Mouse (Mus musculus) cerebellum, adult (tissue): ENCODE measurements around the gene Atad1.
"Not testable (repeated sequence)": the region's sequence is repeated elsewhere in the genome, so short reads cannot be mapped to it uniquely, and the experiment has no call there.

Experiments
- ATAC-seq: cut with Nextera tagmentation; 2 replicates; pipeline ENCODE4 v1.9.2; 2017; ENCODE audit warnings: mild to moderate bottlenecking, moderate library complexity, mixed read lengths; ENCODE audit not compliant: insufficient number of reproducible peaks, low FRiP score, low TSS enrichment

Atad1 gene

DNA sequence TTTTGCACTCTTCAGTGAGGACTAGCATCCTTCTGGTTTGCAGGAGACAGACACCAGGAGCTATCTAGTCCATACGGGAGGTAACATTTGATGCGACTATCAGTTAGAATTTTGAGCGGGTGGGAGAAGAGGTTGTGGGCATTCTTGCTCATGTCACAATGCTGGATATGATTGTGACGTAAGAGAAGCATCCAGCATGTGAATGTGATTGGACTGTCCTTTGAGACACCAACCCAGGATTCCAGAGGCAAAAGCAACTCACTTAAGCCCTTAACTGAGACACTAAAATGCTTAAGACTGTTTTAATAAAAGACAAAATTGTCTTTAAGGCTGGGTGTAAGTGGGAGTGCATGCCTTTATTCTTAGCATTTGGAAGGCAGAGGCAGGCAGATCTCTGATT lies at the start of gene Atad1:
Gene Atad1, minus strand, starts transcription at position 101 of the 400 bp plus-strand sequence.
- ATAC-seq, result no peak

- not testable (repeated sequence) for ATAC-seq
Measured at GRCm38 (mm10) chr19:32788016-32788415, 48.4 kb upstream of the Atad1 start.

DNA sequence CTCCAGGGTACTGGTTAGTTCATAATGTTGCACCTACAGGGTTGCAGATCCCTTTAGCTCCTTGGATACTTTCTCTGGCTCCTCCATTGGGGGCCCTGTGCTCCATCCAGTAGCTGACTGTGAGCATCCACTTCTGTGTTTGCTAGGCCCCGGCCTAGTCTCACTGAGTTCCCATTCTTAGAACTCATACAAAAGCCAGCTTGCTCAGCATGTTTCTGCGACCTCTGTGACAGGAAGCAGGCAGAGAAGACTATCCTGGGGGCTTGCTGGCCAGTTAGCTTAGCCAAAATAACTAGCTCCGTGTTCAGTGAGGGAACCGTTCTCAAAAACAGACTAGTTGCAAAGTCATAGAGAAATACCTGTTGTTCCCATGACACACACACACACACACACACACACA lies 47.8 kb upstream of the Atad1 start:
- not testable (repeated sequence) for ATAC-seq

DNA sequence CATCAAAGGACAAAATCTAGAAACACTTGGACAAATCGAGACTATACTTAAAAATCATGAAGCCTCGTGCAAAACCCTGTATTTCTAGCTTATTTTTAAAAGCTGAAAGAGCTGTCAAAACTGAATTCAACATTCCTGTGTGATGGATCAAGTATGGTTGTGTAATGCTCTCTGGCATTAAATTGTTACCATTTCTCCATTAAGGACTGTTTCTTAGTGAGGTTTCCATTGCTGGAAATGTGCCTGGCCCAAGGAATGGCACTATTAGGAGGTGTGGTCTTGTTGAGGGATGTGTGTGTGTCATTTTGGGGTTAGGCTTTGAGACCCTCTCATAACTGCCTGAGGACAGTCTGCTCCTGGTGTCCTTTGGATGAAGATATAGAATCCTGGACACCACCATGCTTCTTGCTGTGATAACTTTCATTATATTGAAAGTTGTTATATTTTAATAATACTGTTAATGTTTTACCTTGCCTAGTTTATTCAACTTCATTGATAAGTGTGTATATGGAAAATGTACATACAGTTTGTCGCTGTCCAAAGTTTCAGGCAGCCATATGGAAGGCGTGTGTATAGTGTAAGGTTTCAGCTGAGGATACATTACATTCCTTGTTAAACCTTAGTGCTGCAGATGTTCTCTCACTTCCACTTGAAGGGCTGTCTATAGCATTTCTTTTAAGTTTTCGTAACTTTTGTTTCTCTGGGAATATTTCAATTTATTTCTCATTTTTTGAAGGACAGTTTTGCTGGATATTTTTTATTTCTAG lies 41.9 kb upstream of the Atad1 start:
- ATAC-seq, result no peak

- ATAC-seq, result no peak
Measured at GRCm38 (mm10) chr19:32779131-32779530, 39.5 kb upstream of the Atad1 start.

DNA sequence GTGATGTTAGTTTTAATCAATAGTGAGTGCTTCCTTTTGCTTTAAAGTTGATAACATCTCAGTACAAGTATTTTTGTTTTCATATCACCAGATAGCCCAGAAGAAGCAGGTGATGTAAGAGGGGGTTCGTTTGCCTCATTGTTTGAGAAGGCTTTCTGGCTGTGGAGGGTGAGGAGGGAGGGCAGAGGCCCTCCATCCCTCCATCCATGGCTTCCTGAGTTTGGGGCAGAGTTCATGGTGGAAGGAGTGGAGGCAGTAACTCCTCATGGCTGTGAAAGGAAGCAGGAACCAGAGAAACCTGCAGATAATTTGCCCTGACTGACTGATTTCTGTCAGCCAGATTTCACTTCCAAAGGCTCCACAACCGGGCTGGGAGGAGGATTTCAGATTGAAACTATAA lies 38.8 kb upstream of the Atad1 start:
- ATAC-seq, result no peak

DNA sequence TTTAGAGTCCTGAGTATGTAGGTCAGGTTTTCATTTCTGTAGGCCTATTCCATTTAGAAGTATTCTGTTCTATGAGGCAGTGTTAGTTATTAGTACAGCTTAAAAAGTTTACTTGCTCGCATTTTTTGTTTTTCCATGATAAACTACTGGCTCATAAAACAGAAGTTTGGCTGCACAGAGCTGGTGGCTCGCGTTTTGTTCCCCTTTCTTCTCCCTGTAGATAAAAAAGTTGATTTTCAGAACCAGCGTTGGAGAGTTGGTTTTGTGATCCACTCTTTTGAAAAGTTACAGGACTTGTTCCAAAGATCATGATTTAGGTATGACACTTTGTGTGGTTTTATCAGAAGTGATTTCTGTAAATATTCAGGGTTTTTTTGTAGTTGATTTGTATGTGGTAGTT lies 22.9 kb upstream of the Atad1 start:
- ATAC-seq, result no peak

DNA sequence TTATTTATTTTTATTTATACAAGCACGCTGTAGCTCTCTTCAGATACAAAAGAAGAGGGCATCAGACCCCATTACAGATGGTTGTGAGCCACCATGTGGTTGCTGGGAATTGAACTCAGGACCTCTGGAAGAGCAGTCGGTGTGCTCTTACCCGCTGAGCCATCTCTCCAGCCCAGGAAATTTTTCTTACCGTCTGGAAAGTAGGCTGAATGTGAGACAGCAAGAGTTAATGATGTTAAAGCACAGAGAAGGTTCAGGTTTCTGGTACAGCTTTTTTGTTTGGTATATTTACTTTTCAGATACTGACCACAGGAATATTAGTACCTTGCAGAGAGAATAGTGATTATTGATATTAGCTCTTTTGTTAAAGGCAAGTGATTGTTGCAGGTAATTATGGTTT lies 21.6 kb upstream of the Atad1 start:
- no peak for ATAC-seq

DNA sequence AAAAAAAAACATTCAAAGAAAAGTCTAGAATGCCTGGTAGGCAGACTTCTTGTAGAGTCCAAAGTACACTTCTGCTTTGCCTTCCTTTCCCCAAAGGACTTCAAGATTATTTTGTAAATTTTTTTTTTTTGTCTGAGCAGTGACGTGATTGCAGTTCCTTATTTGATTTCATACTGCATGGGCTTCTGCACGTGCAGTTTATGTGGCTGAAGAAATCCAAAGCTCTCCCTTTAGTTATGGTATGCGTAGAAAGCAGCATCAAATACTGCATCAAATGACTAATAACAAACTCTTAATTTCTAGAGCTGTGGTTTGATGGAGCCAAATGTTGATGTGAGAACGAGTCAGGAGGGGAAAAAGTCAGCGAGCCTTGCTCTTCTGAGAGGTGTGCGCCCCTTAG lies 20.9 kb upstream of the Atad1 start:
- no peak for ATAC-seq

DNA sequence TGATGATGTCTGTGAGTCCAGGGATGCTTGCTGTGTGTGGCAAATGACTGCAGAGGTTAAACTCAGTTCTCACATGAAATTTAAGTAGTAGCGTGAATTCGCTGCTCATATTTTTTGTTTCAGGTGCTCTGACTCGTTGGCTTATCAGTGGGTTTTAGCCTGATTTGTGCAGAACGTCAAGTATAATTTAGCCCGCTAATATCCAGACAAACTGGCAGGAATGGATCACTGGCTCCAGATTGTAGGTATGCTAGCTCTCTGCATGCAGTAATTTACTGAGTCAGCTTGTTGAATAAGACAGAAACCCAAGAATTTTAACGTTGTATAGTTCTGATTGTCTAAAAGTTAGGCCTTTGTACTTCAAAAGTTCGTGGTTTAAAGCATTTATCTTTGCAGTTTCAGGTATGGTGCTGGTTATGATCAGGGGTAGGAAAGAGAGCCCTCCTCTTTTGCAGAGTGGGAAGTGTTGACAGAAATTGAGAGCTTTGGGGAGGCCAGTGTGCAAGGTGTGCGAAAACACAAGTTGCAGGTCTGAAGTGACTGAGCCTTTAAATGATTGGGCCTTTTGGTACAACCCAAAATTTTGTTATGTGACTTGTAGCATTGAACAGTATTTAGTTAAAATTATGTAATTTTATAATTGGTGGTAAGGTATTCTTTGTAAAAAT lies 19.9 kb upstream of the Atad1 start:
- no peak for ATAC-seq

DNA sequence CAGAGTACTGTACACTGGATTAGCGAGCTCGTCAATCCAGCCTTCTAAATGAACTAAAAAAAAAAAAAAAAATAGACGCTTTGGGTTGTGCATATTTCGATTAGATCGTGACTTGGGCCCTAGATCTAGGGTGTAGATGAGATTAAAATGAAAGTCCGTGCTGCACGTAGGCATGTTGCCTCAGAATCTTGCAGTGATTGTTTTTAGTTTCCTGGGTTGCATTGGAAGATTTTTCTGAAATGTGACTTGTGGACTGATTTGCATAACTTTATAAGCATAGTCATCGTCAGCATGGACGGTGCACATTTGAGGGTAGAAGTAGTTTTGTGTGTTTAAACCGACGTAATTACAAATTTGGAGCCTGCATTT lies 19.2 kb upstream of the Atad1 start:
- no peak for ATAC-seq

- ATAC-seq, result peak; percentile 6; the same call in 1 of the 2 replicates
Measured at GRCm38 (mm10) chr19:32757831-32758792, 18.5 kb upstream of the Atad1 start.

- peak; percentile 69 for ATAC-seq
Measured at GRCm38 (mm10) chr19:32756900-32757725, 17.5 kb upstream of the Atad1 start, which contains the start of gene Pten. TSS of gene Pten (plus strand) at chr19:32757497.

DNA sequence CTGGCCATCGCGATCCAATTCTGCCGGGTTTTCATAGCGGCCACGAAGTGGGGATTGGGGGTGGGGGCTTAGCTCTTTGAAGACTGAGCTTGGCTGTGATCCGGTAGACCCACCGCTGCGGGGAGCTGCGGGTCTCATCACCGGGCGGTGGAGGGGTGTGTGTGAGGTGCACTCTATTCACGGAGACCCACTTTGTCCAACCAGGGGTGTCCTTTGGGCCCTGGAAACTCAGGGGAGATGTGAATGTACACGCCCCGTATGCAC lies 17.0 kb upstream of the Atad1 start:
- no peak; the same call in 1 of the 2 replicates for ATAC-seq

- peak; percentile 69 for ATAC-seq
Measured at GRCm38 (mm10) chr19:32755792-32756635, 16.4 kb upstream of the Atad1 start.

- ATAC-seq, result no peak; the same call in 1 of the 2 replicates
Measured at GRCm38 (mm10) chr19:32755104-32755791, 15.7 kb upstream of the Atad1 start.

GRCm38 (mm10) chr19:32754188-32755000 lies 14.8 kb upstream of the Atad1 start:
- no peak for ATAC-seq

GRCm38 (mm10) chr19:32753386-32753785 lies 13.8 kb upstream of the Atad1 start:
- ATAC-seq, result no peak
